In genomic region chr15:98983431-98984081, GRCm38 (mm10) we compare ENCODE assay signal across 11 mouse cellular contexts. TPM values are rescaled to one million over a fixed set of nuclear protein-coding genes. Genes with fewer than 3 reads are reported as not detected.
DNase-seq lines count a peak whose midpoint lies in the region; ATAC-seq lines count a peak whose summit lies in the region.
"Had no signal": no experiment of that assay in that cellular context is flagged by ENCODE, and none has a peak within 500 bp of the region (broad histone marks: within the 10 kb centered on the region; RNA-seq: fewer than 3 reads in every experiment).

No protein-coding gene starts in this region.

- H3K4me3 ChIP-seq in hindbrain, embryonic 16.5 days (ENCODE audit: low read length) = peak overlapping the region; percentile 48
- H3K4me3 ChIP-seq: liver, embryonic 13.5 days had no signal

- peak overlapping the region; percentile 68 for H3K9ac ChIP-seq in hindbrain, embryonic 16.5 days (ENCODE audit: low read depth, low read length)
- H3K9ac ChIP-seq: liver, embryonic 13.5 days had no signal

- no peaks in the 10 kb centered on the region for H3K27me3 ChIP-seq in hindbrain, embryonic 16.5 days (replicated peaks; ENCODE audit: control insufficient read depth, insufficient read depth, low read length)

- DNase-seq in cerebellum, adult 11-12 months = peak; percentile 33
- no peak for DNase-seq in cerebellum, adult 11 months
- peak; percentile 20 for DNase-seq in right cerebral cortex, postnatal 25 days
- no peak for DNase-seq in right cerebral cortex, postnatal 14 days
- peak; percentile 97 for DNase-seq in retina, postnatal 1 day
- no peak for DNase-seq in gastrocnemius, postnatal 4 days (ENCODE audit: low spot score in 2 of 2)
- no peak for DNase-seq in right cerebral cortex, postnatal 36 days (ENCODE audit: low spot score in 2 of 2)
- DNase-seq: liver, embryonic 13.5 days had no signal

- ATAC-seq in hindbrain, embryonic 16.5 days = peak; percentile 73
- ATAC-seq: activated CD4-positive, CD25-positive, alpha-beta regulatory T cell, adult 4 months had no signal

- no peaks in the 10 kb centered on the region for H3K9me3 ChIP-seq in hindbrain, embryonic 16.5 days (ENCODE audit: control insufficient read depth, low read length)
- H3K9me3 ChIP-seq: liver, embryonic 13.5 days had no signal

- peaks cover 34% of the 10 kb centered on the region for H3K4me1 ChIP-seq in hindbrain, embryonic 16.5 days (ENCODE audit: control insufficient read depth, insufficient read depth, low read depth, low read length)

- peak overlapping the region; percentile 98 for H3K27ac ChIP-seq in hindbrain, embryonic 16.5 days (ENCODE audit: low read depth, low read length)
- H3K27ac ChIP-seq: kidney, postnatal 0 days; liver, embryonic 13.5 days had no signal

- WGBS in hindbrain, embryonic 16.5 days = 6% methylated on average over 16 of the region's 16 CpGs

- peak overlapping the region; percentile 85 for H3K4me2 ChIP-seq in hindbrain, embryonic 16.5 days (ENCODE audit: low read length)
- H3K4me2 ChIP-seq: liver, embryonic 13.5 days had no signal

- no peaks in the 10 kb centered on the region for H3K36me3 ChIP-seq in hindbrain, embryonic 16.5 days (ENCODE audit: control insufficient read depth, insufficient read depth, low read length)
- H3K36me3 ChIP-seq: liver, embryonic 13.5 days had no signal

RNA-seq across cellular contexts. Expression of gene Tuba1a, which starts 30.1 kb away (rescaled TPM):
- 15,480 and 15,543 TPM in 2 replicates for polyA plus RNA-seq in hindbrain, embryonic 16.5 days (2015; fragmentation: Nextera tagmentation; extraction: Ambion mirVana)
- 100 to 1,000 TPM; 355 to 415 TPM for total RNA-seq in gastrocnemius, postnatal 4 days (2021)

RNA-seq across cellular contexts. Expression of gene Gm49450, which starts 30.2 kb away (rescaled TPM):
- polyA plus RNA-seq in hindbrain, embryonic 16.5 days (2015; fragmentation: Nextera tagmentation; extraction: Ambion mirVana) = not detected in 2 replicates
- not detected for total RNA-seq in gastrocnemius, postnatal 4 days (2021)
- polyA plus RNA-seq: activated CD4-positive, CD25-positive, alpha-beta regulatory T cell, adult 4 months; kidney, postnatal 0 days; liver, embryonic 13.5 days had no signal

RNA-seq across cellular contexts. Expression of gene Tuba1c, which starts 46.1 kb away (rescaled TPM):
- 20.8 and 23.3 TPM in 2 replicates for polyA plus RNA-seq in hindbrain, embryonic 16.5 days (2015; fragmentation: Nextera tagmentation; extraction: Ambion mirVana)
- total RNA-seq in gastrocnemius, postnatal 4 days (2021) = 10 to 100 TPM; 62.2 to 80.4 TPM

RNA-seq across cellular contexts. Expression of gene Tuba1b, which starts 49.2 kb away (rescaled TPM):
- polyA plus RNA-seq in hindbrain, embryonic 16.5 days (2015; fragmentation: Nextera tagmentation; extraction: Ambion mirVana) = 1,672 and 1,683 TPM in 2 replicates
- 100 to 1,000 TPM; 402 to 455 TPM for total RNA-seq in gastrocnemius, postnatal 4 days (2021)

Comparison
In these comparisons a context has a peak if more than half of its experiments do, and no peak if none do; other contexts are left out.
1. DNase-seq: peak in cerebellum, adult 11-12 months (single experiment), right cerebral cortex, postnatal 25 days (single experiment) and retina, postnatal 1 day (single experiment); none in cerebellum, adult 11 months (single experiment), right cerebral cortex, postnatal 14 days (single experiment), gastrocnemius, postnatal 4 days (0 of 2) and right cerebral cortex, postnatal 36 days (0 of 2).